Mouse (Mus musculus) spleen, postnatal 36 days (tissue): Measurements from ENCODE around the gene Hcls1.
A peak's percentile ranks its signal among the peaks of the same experiment; 100 is the strongest.

Experiments
- DNase-seq, 2 experiments: peaks; one replicate each; pipeline ENCODE4 v3.0.0; 2022; ENCODE audit warnings: low spot score in 2 of 2, mixed read lengths in 1 of 2

Gene Hcls1

DNA sequence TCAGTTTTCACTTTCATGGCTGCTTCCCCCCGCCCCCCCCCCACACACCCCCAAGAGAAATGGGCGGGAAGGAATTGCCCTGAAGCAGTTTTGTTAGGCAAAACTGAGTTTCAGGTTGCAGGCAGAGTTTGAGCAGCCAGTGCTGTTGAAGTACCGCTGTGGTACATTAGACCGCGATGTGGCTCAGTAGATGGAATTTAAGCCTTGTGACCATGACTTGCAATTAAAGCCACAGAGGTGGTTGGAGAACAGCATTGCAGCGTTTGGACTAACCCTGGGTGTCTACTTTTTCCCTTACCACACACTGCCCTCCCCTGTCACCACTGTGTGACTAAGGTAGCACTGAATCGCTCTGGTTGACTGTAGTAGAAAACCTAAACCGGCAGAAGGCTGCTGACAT, 54.7 kb downstream of the Hcls1 start:
- no peak for DNase-seq

DNA sequence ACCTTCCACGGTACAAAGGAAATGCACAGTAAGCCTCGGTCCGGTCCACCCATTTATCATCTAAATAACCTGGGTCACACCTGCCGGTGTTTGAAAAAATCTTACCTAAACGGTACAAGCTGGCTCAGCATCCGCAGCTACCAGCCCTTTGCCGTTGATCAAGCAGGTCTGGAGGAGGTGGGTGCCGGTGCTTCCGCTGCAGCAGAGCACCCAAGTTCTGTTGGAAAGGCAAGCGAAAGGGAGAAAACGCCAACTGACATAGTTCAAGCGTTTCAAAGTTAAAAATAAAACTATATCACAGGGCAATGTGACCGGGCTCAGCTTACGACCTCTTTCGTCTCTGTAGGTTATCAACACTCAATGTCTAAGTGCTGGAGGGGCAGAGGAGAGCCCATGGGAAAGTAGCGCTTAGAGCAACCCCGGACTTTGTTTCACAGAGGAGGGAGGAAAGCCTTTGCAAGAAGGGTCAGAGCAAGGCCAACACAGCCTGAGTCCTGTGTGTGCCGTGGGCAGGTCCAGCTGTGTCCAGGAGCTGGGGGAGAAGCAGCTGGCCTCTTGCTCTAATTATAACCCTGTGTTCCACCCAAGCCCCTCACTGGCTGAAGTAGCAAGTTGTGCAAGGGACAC, 55.3 kb downstream of the Hcls1 start, which contains the start of gene Fbxo40:
Gene Fbxo40 (minus strand): TSS at position 469 of the 627 bp plus-strand sequence.
- no peak for DNase-seq

DNA sequence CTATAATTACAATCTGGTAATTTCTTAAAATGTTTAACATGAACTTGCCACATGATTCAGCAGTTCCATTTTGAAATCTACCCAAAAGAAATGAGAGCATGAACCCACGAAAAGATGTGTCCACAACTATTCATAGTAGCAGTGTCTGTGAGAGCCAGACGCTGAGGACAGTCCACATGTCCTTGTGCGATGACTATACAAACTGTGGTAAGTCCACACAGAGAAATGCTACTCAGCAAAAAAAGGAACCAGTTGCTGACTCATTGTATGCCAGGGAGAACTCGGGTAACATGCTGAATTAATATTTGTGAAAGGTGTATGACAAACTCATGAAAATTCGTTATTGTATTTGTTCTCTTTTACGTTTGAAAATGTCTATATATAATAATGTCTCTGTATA, 62.9 kb downstream of the Hcls1 start:
- no peak for DNase-seq

DNA sequence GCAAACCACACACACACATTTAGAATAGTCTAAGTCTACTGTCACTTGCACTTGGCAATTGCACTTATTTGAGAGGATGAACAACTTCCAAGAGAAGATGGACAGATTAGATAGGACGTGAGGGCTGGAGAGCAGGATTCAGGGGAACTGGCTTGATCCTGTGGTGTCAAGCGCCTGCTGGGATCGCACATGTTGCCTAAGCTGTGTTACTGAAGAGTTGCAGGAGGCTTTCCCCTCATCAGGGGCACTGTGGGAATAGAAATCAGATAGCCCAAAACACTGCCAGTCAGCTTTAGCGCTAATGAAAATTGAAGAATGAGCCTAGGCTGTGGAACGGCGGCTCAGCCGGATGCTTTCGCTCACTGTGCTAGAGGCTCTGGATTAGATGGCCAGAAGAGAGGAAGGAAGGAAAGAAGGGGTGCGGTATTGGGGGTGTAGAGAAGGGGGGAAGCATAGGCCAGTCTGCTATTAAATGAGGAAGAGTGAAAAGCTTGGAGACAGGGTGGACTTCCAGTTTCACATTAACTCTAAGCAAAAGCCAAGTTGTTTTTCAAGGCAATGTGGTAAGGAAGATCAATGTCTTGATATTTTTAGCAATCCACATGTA, 64.7 kb downstream of the Hcls1 start:
- no peak for DNase-seq

DNA sequence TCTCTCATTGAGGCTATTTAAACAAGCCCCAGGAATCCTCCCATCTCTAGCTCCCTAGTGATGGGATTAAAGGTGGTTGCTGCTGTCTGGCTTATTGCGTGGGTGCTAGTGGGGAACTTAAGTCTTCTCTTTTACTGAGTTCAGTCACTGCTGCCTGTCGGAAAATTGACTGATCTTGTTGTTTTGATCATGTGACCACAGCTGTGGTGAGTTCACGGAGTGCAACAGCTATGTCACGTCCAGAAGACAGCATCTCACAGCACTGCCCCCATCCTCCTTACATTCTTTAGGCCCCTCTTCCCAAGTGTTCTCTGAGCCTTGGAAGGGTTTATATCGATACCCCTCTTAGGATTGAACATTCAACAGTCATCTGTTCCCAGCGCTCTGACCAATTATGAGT, 74.5 kb downstream of the Hcls1 start:
- no peak for DNase-seq

DNA sequence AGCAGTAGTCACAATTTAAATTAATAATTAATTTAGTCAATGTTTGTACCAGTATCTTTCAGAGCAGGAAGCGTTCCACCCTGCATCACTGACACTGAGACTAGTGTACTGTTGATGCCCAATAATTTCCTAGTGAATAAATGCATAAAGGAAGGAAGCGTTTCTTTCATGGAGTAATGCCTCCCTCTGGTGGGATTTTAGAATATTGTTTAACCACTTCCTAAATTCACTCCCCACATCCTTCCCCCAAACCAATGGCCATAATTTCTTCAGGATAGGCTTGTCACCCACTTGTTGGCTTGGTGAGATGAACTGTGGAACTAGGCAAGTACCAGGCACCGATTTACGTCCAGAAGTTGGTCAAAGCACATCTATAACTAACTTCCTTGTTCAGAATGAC, 75.6 kb downstream of the Hcls1 start:
- DNase-seq: peak; percentile 7 to 53

DNA sequence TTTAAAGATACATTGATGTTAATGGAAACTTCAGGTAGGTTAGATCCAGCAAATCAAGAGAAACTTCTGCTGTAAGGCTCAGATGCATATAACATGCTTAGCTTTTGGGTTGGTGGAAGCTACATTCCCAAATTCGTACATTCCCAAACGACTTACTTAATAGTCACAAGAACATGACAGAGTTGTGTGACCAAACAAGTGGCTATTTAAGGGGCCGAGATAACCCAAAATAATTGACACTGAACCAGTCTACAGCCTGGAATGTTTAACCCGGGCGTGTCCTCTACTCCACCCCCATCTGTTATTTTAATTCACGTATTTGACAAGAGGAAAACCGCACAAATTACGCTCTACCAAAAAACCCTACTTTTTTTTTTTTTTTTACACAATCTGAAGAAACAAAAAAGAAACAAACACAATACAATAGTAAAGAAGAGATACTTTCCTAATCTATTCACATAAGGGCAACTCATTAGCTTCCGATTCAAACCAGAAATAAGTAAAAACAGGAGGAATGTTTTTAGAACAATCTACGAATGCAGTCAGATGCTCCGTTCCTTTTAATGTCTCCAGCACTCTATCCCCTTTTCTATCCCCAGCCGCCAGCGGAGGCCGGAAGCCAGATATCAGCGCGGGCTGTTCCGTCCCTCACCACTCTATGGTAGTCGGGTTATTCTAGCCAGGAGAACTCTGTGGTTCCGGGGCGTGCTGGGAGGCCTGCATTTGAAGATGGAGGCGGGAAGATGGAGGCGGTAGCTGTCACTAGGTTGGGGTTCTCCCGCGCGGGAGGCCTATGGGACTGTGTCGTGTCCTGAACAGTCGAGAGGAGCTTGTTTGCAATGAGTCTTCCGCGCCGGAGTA, 76.5 kb downstream of the Hcls1 start, which contains the start of gene Polq:
Gene Polq (plus strand): TSS at position 726 of the 861 bp plus-strand sequence.
- DNase-seq: peak; percentile 92 to 94

DNA sequence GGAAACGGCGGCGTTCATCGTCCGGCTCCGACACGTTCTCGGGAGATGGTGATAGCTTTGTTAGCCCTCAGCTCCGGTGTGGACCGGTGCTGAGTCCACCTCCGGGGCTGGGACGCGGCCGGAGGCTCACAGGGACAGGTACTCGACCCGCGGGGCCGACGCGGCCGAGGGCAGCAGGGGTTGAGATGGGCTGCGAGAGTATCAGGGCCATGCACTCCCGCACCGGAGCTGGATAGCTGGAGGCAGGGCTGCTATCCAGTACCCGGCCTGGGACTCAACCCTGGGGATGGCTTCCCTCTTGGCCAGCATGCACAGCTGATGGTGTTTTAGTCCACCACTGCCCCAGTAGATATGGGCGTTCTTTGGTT, 77.1 kb downstream of the Hcls1 start:
- DNase-seq: no peak

DNA sequence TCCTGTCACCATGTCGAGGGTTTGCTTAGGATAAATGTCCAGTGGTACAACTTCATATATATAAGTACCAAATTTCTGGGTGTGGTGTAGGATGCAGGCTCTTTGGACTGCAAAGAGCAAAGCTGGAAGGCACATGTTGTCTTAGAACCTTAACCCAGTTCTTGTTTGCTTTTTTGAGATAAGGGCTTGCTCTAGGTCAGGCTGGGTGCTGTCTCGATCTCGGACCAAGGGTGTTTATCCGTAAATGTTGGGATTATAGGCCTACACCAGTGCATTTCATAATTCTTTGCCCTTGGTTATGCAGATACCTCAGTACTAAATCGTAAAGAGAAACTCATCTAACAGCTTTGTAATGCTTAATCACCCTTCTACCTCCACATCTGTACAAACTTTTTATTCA, 77.6 kb downstream of the Hcls1 start:
- peak in 1 of 2 experiments; percentile 11 for DNase-seq
